In the genomic region with DNA sequence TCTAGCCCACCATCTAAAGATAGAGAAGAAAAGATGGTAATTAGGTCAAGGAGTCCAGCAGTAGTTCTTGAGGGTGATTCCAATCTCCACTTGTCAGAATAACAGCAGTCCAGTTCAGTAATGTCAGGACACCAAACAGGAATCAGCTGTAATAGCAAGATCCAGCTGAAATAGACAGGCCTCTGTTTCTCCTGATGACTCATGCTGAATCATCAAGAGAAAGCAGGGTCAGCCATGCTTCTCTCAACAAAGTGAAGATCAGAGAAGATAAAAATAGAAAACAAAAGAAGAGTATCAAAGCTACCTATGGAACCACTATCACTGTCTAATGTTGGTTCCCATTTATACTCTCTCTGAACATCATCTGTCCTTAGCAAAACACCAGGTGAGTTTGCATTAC, we compare ENCODE assay signal across 24 mouse cellular contexts.
"Had no signal": no experiment of that assay in that cellular context is flagged by ENCODE, and none has a peak within 500 bp of the region (broad histone marks: within the 10 kb centered on the region; RNA-seq: fewer than 3 reads in every experiment).

No protein-coding gene starts in this region.

- H3K4me1 ChIP-seq: heart, embryonic 13.5 days; heart, embryonic 15.5 days; hindbrain, embryonic 13.5 days; hindbrain, embryonic 15.5 days; kidney, embryonic 15.5 days; limb, embryonic 10.5 days; limb, embryonic 12.5 days; liver, embryonic 13.5 days; liver, embryonic 15.5 days had no signal

- H3K4me3 ChIP-seq: heart, adult 2 months; heart, embryonic 13.5 days; heart, embryonic 15.5 days; hindbrain, embryonic 13.5 days; hindbrain, embryonic 15.5 days; kidney, embryonic 15.5 days; layer of hippocampus, adult 2 months; left cerebral cortex, adult 2 months; limb, embryonic 10.5 days; limb, embryonic 12.5 days; liver, embryonic 13.5 days; liver, embryonic 15.5 days had no signal

- DNase-seq: gastrocnemius, postnatal 14 days; gastrocnemius, postnatal 36 days; heart, adult 11 months; heart, adult 2 months; kidney, adult 11 months; kidney, adult 2 months; kidney, adult 9 months; kidney, postnatal 14 days; kidney, postnatal 4 days; liver; liver, embryonic 13.5 days; liver, postnatal 0 days had no signal

- H3K36me3 ChIP-seq: heart, embryonic 13.5 days; heart, embryonic 15.5 days; hindbrain, embryonic 13.5 days; hindbrain, embryonic 15.5 days; kidney, embryonic 15.5 days; limb, embryonic 10.5 days; limb, embryonic 12.5 days; liver, embryonic 13.5 days; liver, embryonic 15.5 days had no signal

- H3K27ac ChIP-seq: heart, adult 2 months; heart, embryonic 13.5 days; heart, embryonic 15.5 days; hindbrain, embryonic 13.5 days; hindbrain, embryonic 15.5 days; hindbrain, postnatal 0 days; kidney, embryonic 15.5 days; kidney, postnatal 0 days; layer of hippocampus, adult 2 months; left cerebral cortex, adult 2 months; limb, embryonic 10.5 days; limb, embryonic 12.5 days; liver, embryonic 13.5 days; liver, embryonic 15.5 days had no signal

- H3K9ac ChIP-seq: heart, embryonic 13.5 days; heart, embryonic 15.5 days; hindbrain, embryonic 13.5 days; hindbrain, embryonic 15.5 days; kidney, embryonic 15.5 days; limb, embryonic 12.5 days; liver, embryonic 13.5 days; liver, embryonic 15.5 days; liver, postnatal 0 days had no signal

- H3K9me3 ChIP-seq: heart, embryonic 13.5 days; heart, embryonic 15.5 days; hindbrain, embryonic 13.5 days; hindbrain, embryonic 15.5 days; kidney, embryonic 15.5 days; limb, embryonic 10.5 days; limb, embryonic 12.5 days; liver, embryonic 13.5 days; liver, embryonic 15.5 days had no signal
